Mouse (Mus musculus): Measurements from ENCODE around the gene Lrfn4. TPM values are rescaled to one million over a fixed set of nuclear protein-coding genes. Genes with fewer than 3 reads are reported as not detected.

The Lrfn4 gene
- total RNA-seq, 2 experiments from 2014 or later = 2.3 to 3.2 TPM

DNA sequence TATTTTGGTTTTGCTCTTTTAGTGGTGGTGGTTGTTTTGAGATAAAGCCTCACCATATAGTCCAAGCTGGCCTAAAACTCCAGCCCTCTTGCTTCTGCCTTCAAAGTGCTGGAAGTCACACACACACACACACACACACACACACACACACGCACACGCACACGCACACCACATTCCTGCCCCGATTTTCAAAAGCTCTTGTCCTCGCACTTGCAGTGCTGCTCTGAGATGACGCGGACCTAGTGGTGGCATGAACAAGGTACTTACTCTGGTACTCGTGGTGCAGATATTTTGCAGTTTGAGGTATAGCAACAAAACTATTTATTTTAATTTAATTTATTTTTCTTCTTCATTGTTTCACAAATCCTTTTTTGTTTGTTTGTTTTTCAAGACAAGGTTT, 43.0 kb downstream of the Lrfn4 start:
- no peak for DNase-seq

DNA sequence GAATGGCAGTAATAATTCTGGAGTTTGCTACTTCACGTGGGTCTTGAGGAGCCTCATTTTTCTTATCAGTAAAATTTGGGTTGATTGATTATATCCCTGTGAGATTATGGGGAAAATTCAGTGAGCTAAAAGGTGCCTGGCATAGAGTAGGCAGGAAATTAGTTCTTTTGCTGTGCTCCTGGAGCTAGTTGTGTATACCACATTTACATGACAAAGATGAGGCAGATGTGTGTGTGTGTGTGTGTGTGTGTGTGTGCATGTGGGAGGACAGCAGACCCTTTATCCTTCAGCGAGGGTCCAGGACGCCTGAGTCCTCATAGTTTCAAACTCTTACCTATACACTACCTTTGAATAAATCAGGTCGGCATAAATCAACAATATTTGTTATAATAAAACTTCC, 43.4 kb downstream of the Lrfn4 start:
- DNase-seq = no peak
- intact Hi-C loops (cut with DNase I; ENCODE audit: low total_unique reads) = no loop called here

More for the DNA sequence above, 43.0 kb downstream of the Lrfn4 start:
- intact Hi-C loops (cut with DNase I; ENCODE audit: low total_unique reads) = no loop called here

DNA sequence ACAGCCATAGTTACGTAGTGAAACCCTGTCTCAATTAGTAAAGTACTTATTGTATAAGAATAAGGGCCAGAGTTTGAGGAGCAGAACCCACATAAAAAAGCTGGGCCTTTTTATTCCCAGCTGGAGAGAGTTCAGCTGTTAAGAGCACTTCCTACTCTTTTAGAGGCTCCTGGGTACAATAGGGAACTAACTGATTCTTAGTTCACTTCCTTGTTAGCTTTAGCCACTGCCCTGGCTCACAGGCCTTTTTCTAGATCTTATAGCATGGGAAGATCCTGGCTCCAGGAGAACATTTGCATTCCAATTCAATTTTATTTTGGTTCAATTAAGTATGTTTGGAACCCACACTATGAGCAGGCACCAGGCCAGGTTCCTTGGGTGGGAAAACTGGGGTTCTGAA, 43.8 kb downstream of the Lrfn4 start:
- intact Hi-C loops (cut with DNase I; ENCODE audit: low total_unique reads) = no loop called here
- DNase-seq = no peak

DNA sequence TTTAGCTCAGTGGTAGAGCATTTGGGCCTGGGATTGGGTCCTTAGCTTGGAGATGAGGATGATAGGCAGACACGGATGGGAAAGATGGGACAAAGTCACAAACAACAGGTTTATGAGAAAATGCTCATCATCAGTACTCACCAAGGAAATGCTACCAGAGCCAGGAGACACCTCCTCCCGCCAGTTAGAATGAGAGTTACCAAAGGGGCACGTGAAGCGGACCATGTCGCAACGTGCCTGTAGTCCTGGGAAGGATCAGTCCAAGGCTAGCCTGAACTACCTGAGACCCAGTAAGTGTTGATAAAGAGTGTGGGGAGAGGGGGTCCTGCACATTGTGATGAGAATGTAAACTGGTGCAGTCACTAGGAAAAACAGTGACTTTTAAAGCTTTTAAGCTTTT, 44.7 kb downstream of the Lrfn4 start:
- DNase-seq = no peak
- intact Hi-C loops (cut with DNase I; ENCODE audit: low total_unique reads) = no loop called here

DNA sequence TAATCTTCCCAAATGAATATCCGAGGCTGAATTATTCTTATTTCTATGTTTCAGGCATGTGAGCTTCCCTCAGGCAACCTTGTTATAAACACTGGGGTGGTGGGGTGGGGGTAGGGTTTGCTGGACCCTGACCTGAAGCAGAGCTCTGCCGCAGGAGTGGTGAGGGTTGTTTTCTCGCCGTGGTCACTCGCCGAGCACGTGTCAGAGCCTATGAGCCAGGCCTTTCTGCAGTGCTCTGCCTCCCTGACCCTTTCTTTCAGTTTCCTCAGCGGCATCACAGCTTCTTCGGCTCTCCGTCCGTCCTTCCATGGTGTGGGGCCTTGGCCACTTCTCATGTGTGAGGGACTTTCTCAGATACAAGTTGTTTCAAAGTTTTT, 45.2 kb downstream of the Lrfn4 start:
- no peak for DNase-seq
- intact Hi-C loops (cut with DNase I; ENCODE audit: low total_unique reads) = no loop called here

DNA sequence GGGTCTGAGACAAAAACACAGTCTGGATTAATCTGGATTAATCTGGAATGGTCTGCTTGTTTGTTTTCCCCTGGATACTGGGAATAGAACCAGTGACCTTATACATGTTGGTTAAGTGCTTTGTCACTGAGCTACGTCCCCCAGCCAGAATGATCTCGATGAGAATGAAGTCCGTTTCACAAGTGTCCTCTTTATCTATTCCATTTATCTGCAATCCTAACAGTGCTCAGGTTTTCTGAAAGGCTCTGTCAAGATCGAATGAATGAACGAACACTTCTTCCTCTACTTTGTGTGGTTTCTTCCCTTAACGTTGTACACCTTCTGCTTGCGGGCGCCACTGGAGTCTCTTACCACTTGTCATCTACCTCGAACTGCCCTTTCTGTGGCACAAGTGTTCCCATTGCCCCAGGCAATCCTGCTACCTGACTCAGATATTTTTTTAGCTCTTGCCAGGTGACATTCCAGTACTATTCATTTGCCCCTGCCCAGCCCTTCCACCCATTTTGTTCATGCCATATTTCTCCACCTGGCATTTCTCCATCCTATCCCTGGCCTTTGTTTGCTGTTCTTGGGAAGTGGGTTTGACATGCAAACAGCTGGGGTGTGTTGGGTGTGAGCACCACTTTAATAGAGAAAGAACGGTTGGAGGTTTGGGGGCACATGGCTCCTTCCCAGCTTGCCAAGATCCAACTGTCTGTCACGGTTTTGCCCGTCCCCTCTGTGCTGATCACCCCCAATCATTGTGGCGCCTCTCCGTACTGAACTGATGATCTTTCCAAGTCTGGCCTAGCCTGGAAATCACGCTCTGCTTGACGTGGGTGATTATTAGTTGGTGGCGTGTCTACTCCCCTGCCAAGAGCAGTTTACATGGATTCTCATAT, 45.9 kb downstream of the Lrfn4 start:
- intact Hi-C loops (cut with DNase I; ENCODE audit: low total_unique reads) = no loop called here
- no peak for DNase-seq

DNA sequence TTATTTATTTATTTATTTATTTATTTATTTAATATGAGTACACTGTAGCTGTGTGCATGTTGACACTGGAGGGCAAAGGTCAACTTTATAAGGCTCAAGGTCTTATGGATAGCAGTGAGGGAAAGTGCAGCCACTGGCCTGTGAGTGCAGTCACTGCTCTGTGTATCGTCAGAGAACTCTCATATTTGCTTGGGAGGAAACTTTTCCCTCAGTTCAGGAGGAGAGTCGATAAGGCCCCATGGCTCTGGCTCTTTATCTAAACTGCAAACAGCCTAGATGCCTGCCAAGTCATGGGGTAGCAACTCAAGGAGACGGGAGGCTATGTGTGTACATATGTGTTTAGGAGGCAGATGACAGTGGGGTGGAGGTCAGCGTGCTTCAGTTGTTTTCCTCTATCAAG, 46.6 kb downstream of the Lrfn4 start:
- intact Hi-C loops (cut with DNase I; ENCODE audit: low total_unique reads) = no loop called here
- DNase-seq = no peak

DNA sequence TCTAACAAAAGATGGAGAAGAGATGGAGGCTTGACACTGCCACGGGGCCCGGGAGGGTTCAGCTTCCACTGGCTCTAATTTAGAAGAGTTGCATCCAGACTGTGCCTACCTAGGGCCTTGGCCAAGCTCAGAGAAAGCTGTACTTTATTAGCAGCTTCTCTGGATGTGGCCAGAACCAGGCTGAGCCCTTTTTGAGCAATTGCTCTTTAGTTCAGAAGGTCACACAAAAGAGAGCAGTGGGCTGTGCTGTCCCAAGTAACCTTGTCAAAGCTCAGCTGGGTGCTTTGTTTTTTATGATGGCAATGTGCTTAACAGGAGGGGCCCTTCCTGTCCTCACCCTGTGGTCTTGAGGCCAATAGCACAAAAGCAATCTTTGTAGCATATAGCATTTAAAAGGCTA, 47.8 kb downstream of the Lrfn4 start:
- DNase-seq = no peak
- intact Hi-C loops (cut with DNase I; ENCODE audit: low total_unique reads) = no loop called here

DNA sequence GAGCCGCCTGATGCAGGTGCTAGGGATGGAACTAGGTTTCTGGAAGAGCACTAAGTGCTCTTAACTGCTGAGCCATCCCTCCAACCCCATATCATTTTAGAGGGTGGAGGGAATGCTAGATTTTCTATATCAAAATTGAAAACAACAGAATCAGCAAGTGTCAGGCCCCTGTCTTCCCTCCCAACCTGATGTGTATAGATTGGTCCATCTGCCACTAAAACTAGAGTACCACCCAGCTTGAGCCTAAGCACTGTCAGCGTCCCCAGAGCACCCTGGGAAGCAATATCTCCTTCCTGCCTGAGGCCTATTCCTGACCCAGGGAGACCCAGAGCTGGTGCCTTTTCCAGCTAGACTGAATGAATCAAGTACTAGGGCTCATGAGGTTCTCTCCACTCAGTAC, 48.6 kb downstream of the Lrfn4 start:
- no peak for DNase-seq
- intact Hi-C loops (cut with DNase I; ENCODE audit: low total_unique reads) = no loop called here

DNA sequence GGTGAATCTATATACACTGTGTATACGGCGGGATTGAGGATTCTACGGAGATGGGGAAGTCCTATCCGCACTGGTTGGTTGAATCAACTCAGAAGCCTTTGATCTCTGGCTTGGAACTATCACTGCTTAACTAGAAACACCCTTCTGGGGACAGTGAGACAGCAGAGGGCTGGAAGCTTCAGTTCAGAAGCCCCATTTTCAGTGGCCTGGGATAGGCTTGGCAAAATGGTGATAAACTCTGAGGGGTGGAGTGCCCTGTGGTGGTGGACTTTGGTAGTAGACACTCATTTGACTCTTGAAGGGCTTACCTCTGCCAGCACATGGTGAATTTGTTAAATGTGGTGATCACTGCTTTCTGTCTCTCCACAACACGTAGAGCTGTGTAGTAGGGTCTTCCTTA, 49.8 kb downstream of the Lrfn4 start:
- intact Hi-C loops (cut with DNase I; ENCODE audit: low total_unique reads) = no loop called here
- DNase-seq = no peak

Small RNA genes lying within 50 kb of the gene (microRNA-seq; reads per million reads assigned to microRNA genes)
- 0 to 1.0 reads per million in 2 experiments for gene Mir6986

Other genes starting within 250 kb of the Lrfn4 start
- gene Kdm2a, start 217.4 kb downstream of the Lrfn4 start, total RNA-seq (2021) = 10 to 100 TPM; 27.7 to 29.0 TPM
- gene Rhod, start 176.2 kb downstream of the Lrfn4 start, total RNA-seq (2021) = 1 to 10 TPM; 1.0 to 2.0 TPM
- gene Syt12, start 138.2 kb downstream of the Lrfn4 start, total RNA-seq (2021) = 1 to 10 TPM; 2.1 to 5.4 TPM
- gene 2010003K11Rik, start 117.1 kb downstream of the Lrfn4 start, total RNA-seq (2021) = not detected
- 10 to 100 TPM; 16.1 to 17.4 TPM for gene Pcx, start 105.2 kb downstream of the Lrfn4 start, total RNA-seq (2021)
- 1 to 10 TPM; 5.8 to 7.1 TPM for gene Rce1, start 10.0 kb upstream of the Lrfn4 start, total RNA-seq (2021)
- under 1 TPM; 0.12 to 0.71 TPM for gene Gm960, start 83.0 kb upstream of the Lrfn4 start, total RNA-seq (2021)
- under 1 TPM; 0.23 to 0.40 TPM for gene Sptbn2, start 95.5 kb upstream of the Lrfn4 start, total RNA-seq (2021)
- 1 to 10 TPM; 2.5 to 3.4 TPM for gene Rbm4b, start 140.8 kb upstream of the Lrfn4 start, total RNA-seq (2021)
- gene Rbm4, start 178.2 kb upstream of the Lrfn4 start, total RNA-seq (2021) = 10 to 100 TPM; 32.3 to 36.9 TPM
- gene Gm21992, start 195.9 kb upstream of the Lrfn4 start, total RNA-seq (2021) = 10 to 100 TPM in 1 of 2 experiments, 1 to 10 TPM in 1; 9.0 to 11.9 TPM
- 10 to 100 TPM; 13.6 to 13.9 TPM for gene Rbm14, start 196.0 kb upstream of the Lrfn4 start, total RNA-seq (2021)
- 10 to 100 TPM; 31.4 to 34.1 TPM for gene Ccs, start 223.7 kb upstream of the Lrfn4 start, total RNA-seq (2021)
- not detected for gene Ccdc87, start 223.7 kb upstream of the Lrfn4 start, total RNA-seq (2021)
- gene Ctsf, start 239.5 kb upstream of the Lrfn4 start, total RNA-seq (2021) = 10 to 100 TPM; 29.5 to 38.2 TPM